Mouse (Mus musculus) forebrain, embryonic 13.5 days (tissue): ENCODE data around the gene Ttll12. TPM values are rescaled to one million over a fixed set of nuclear protein-coding genes. Genes with fewer than 3 reads are reported as not detected.

Experiments used
- ATAC-seq: fragments of 200-750 bp; cut with Nextera tagmentation; 2 replicates; pipeline ENCODE4 v1.8.0; 2017
- H3K27ac ChIP-seq: fragments of 300-500 bp; sonication (generic); 2 replicates; pipeline ENCODE4 v1.5.1; 2015; ENCODE audit warnings: inconsistent platforms, mild to moderate bottlenecking, moderate library complexity
- H3K27me3 ChIP-seq: fragments of 300-500 bp; sonication (generic); 2 replicates; pipeline ENCODE4 v1.6.1; 2015; ENCODE audit warnings: mild to moderate bottlenecking, inconsistent platforms
- H3K36me3 ChIP-seq: fragments of 300-500 bp; sonication (generic); 2 replicates; pipeline ENCODE4 v1.6.1; 2015; ENCODE audit warnings: mild to moderate bottlenecking, inconsistent platforms; ENCODE audit not compliant: poor library complexity, severe bottlenecking
- H3K4me1 ChIP-seq: fragments of 300-500 bp; sonication (generic); 2 replicates; pipeline ENCODE4 v1.6.1; 2015; ENCODE audit warnings: inconsistent platforms
- H3K4me2 ChIP-seq: fragments of 300-500 bp; sonication (generic); 2 replicates; pipeline ENCODE4 v1.6.1; 2015; ENCODE audit warnings: inconsistent platforms, mild to moderate bottlenecking, moderate library complexity
- H3K4me3 ChIP-seq: fragments of 300-500 bp; sonication (generic); 2 replicates; pipeline ENCODE4 v1.5.1; 2015; ENCODE audit warnings: mild to moderate bottlenecking, inconsistent platforms
- H3K9ac ChIP-seq: fragments of 300-500 bp; sonication (generic); 2 replicates; pipeline ENCODE4 v1.6.1; 2015; ENCODE audit warnings: mild to moderate bottlenecking, inconsistent platforms
- H3K9me3 ChIP-seq: fragments of 300-500 bp; sonication (generic); replicated peaks from 2 replicates; pipeline ENCODE4 v1.6.1; 2016; ENCODE audit warnings: inconsistent platforms
- WGBS: fragments of 180-500 bp; shearing (Covaris S2); methylation state at CpG from one replicate; pipeline ENCODE4 v1.1.7; 2015; 5-methylcytosine and 5-hydroxymethylcytosine counted together
- polyA plus RNA-seq: library from polyadenylated mRNA; unstranded; fragments of >200 nt; fragmentation: Nextera tagmentation; extraction: Ambion mirVana; gene quantifications from 2 replicates; pipeline ENCODE4 v1.2.1, GENCODE M21; 2015

Ttll12 gene
- polyA plus RNA-seq, 1 experiment from 2014 or later: 40.7 TPM

DNA sequence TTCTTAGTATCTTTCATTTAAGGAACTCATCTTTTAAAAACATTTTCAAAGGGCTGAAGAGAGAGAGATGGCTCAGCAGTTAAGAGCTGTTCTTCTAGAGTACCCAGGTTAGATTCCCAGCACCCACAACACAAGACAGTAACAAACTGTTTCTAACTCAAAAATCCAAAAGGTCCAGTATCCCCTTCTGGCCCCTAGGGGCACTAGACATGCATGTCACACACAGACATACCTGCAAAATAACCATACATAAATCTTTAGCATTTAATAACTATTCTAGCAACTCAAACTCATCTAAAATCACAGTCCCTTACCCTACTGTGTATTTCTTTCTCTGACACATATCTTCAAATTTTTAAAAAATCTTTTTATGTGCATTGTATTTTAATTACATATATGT is 41.1 kb downstream of the Ttll12 start:
- peaks cover 15% of the 10 kb centered on the region for H3K4me1 ChIP-seq

DNA sequence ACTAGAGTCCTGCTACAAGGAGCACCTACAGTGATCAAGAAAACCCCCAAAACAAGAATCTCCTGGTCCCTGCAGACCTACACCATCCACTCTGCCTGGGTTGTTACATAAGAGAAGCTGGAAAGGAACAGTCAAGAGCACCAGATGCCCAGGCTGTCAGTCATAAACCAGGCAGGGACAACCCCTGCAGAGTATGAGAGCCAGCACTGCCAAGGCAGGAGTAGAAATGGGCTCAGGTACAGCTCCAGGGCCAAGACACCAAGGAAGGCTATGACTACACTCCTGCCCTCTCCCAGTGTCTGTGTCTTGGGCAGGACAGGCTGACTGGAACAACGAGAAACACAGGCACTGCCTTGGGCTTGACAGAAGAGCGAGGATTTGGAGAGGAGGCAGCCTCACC is 44.8 kb downstream of the Ttll12 start:
- Histone ChIP-seq H3K36me3 (peaks cover 82% of the 10 kb centered on the region), H3K4me3 (no peak overlapping the region), H3K27me3 (no peaks in the 10 kb centered on the region), H3K9me3 (no peaks in the 10 kb centered on the region), H3K27ac (no peak overlapping the region), H3K9ac (no peak overlapping the region), H3K4me1 (peaks cover 10% of the 10 kb centered on the region), H3K4me2 (no peak overlapping the region)
- WGBS: 90% methylated on average over 2 of the region's 2 CpGs
- ATAC-seq: no peak

More for the DNA sequence above, 41.1 kb downstream of the Ttll12 start:
- H3K27me3 ChIP-seq: no peaks in the 10 kb centered on the region
- no peak for ATAC-seq
- no peak overlapping the region for H3K4me3 ChIP-seq
- no peak overlapping the region for H3K27ac ChIP-seq
- H3K9ac ChIP-seq: no peak overlapping the region
- H3K4me2 ChIP-seq: no peak overlapping the region
- no peaks in the 10 kb centered on the region for H3K9me3 ChIP-seq
- peaks cover 45% of the 10 kb centered on the region for H3K36me3 ChIP-seq

DNA sequence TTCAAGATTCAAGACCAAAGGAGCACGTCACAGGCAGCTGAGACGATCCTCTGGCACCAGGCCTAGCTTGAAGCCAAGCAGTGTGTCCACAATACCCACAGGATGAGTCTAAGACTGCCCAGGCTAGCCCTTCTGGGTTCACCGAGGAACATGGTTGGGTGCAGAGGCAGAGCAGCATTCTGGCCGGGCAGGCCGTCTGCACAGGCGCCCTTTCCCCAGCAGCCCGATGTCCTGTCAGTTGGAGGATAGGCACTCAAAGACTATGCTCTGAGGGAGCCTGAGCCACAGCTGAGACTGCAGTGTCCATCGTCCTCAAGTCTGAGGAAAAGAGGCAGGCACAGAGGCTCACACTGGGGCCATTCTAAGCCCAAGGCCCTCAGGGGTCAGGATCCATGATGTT is 47.8 kb downstream of the Ttll12 start:
- WGBS: 95% methylated on average over 8 of the region's 8 CpGs
- Histone ChIP-seq H3K36me3 (peaks cover 71% of the 10 kb centered on the region), H3K4me3 (no peak overlapping the region)

GRCm38 (mm10) chr15:83546029-83546428 is 48.9 kb downstream of the Ttll12 start:
- H3K9ac ChIP-seq: no peak overlapping the region
- H3K27ac ChIP-seq: no peak overlapping the region
- WGBS: 97% methylated on average over 7 of the region's 7 CpGs
- no peaks in the 10 kb centered on the region for H3K27me3 ChIP-seq
- no peaks in the 10 kb centered on the region for H3K4me1 ChIP-seq
- no peak overlapping the region for H3K4me2 ChIP-seq
- H3K9me3 ChIP-seq: no peaks in the 10 kb centered on the region
- peaks cover 60% of the 10 kb centered on the region for H3K36me3 ChIP-seq
- no peak overlapping the region for H3K4me3 ChIP-seq
- no peak for ATAC-seq

More for the DNA sequence above, 47.8 kb downstream of the Ttll12 start:
- H3K4me2 ChIP-seq: no peak overlapping the region
- no peak overlapping the region for H3K27ac ChIP-seq
- no peaks in the 10 kb centered on the region for H3K27me3 ChIP-seq
- H3K9me3 ChIP-seq: no peaks in the 10 kb centered on the region
- no peaks in the 10 kb centered on the region for H3K4me1 ChIP-seq
- ATAC-seq: no peak
- H3K9ac ChIP-seq: no peak overlapping the region

DNA sequence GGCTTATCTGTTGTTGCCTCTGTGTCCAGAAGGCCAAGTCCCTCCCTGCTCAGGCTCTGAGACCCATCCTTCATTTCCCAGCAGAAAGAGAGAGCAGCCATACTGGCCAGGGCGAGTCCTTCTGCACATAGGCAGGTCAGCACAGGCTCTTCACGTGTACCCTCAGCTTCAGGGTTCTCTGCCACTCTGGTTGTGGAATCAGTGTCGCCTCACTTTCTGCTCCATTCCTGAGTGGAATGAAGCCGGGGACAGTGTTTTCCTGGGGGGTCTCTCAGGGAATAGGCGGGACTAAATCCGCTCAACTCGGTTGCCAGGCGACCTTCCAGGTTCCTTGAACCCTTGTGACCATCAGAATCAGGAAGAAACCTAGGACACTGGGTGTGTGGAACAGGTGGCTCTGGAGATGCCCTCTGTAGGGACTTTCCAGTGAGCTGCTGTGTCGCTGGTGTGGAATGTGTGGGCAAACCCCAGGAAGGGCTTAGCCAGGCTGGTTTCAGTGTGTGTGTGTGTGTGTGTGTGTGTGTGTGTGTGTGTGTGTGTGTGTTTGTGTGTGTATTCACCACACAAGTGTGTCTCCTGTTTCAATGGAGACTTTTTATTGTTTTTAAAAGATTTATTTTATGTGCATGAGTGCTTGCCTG is 53.2 kb downstream of the Ttll12 start:
- H3K27me3 ChIP-seq: no peaks in the 10 kb centered on the region
- WGBS: 80% methylated on average over 9 of the region's 9 CpGs
- H3K9ac ChIP-seq: no peak overlapping the region
- H3K4me2 ChIP-seq: no peak overlapping the region
- H3K9me3 ChIP-seq: no peaks in the 10 kb centered on the region
- H3K36me3 ChIP-seq: peaks cover 18% of the 10 kb centered on the region
- H3K4me1 ChIP-seq: no peaks in the 10 kb centered on the region
- H3K4me3 ChIP-seq: no peak overlapping the region
- H3K27ac ChIP-seq: no peak overlapping the region
- ATAC-seq: no peak

DNA sequence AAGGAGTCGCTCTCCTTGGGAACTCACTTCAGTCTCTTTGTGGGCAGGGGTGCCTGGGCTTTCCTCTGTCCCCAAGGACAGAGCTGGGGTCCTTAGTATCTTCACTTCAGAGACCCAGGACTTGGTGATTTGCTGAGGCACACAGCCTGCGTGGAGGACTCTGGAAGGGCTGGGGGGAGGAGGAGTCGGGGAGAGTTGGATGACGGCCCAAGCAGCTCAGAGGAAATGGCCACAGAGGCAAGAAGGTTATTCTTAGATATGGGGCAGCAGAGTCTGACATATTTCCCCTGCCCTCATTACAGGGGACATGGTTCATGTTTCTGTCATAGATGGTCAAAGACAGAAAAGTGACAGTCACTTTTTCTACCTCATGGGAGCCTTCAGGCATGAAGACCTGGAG is 55.1 kb downstream of the Ttll12 start:
- Histone ChIP-seq H3K27ac (no peak overlapping the region), H3K4me2 (no peak overlapping the region), H3K9ac (no peak overlapping the region), H3K27me3 (no peaks in the 10 kb centered on the region), H3K4me3 (no peak overlapping the region), H3K4me1 (no peaks in the 10 kb centered on the region), H3K9me3 (no peaks in the 10 kb centered on the region), H3K36me3 (no peaks in the 10 kb centered on the region)
- ATAC-seq: no peak
- WGBS: 73% methylated on average over 4 of the region's 4 CpGs

DNA sequence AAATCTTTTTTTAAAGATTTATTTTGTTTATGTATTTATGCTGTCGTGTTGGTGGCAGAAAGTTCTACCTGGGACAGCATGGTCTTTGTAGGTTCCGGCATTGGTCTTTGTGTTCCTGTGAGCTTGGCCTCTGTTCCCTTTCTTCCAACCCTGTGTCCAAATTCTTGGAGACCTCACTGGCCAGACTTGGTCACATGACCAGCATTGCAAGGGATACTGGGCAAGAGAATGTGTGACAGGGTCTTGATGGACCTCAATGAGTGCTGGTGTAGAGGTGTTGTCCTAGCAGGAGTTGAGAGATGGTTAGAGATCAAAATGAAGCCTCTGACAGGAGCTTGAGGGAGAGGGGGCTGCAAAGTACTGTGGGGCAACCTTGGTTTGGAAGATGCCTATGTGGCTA is 56.1 kb downstream of the Ttll12 start:
- Histone ChIP-seq H3K27ac (no peak overlapping the region), H3K4me1 (no peaks in the 10 kb centered on the region), H3K4me2 (no peak overlapping the region), H3K9me3 (no peaks in the 10 kb centered on the region), H3K9ac (no peak overlapping the region), H3K4me3 (no peak overlapping the region), H3K27me3 (no peaks in the 10 kb centered on the region), H3K36me3 (no peaks in the 10 kb centered on the region)
- 93% methylated on average over 2 of the region's 2 CpGs for WGBS
- no peak for ATAC-seq

DNA sequence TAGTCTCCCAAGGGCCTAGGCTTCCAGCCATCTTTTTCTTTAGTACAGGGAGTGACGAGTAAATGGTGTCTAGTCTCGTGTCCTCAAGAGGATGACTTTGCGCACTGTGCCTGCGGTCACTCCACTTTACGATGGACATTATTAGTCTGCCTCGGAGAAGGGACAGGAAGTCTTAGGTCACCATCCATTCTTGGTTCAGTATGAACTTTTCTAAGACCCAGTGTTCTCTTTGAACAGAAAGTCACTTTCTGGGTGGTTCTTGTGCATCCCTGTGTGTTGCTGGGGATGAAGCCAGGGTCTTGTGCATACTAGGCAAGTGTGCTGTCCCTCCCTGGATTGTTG is 59.1 kb downstream of the Ttll12 start:
- WGBS: 88% methylated on average over 6 of the region's 6 CpGs
- no peaks in the 10 kb centered on the region for H3K4me1 ChIP-seq
- H3K27me3 ChIP-seq: no peaks in the 10 kb centered on the region
- no peaks in the 10 kb centered on the region for H3K9me3 ChIP-seq
- H3K4me2 ChIP-seq: no peak overlapping the region
- H3K9ac ChIP-seq: no peak overlapping the region
- no peak overlapping the region for H3K27ac ChIP-seq
- H3K4me3 ChIP-seq: no peak overlapping the region
- H3K36me3 ChIP-seq: no peaks in the 10 kb centered on the region
- ATAC-seq: no peak

- Histone ChIP-seq H3K9ac (no peak overlapping the region), H3K27me3 (no peaks in the 10 kb centered on the region), H3K4me1 (no peaks in the 10 kb centered on the region), H3K4me3 (no peak overlapping the region), H3K9me3 (no peaks in the 10 kb centered on the region), H3K4me2 (no peak overlapping the region), H3K27ac (no peak overlapping the region), H3K36me3 (no peaks in the 10 kb centered on the region)
- 80% methylated on average over 17 of the region's 17 CpGs for WGBS
- no peak for ATAC-seq
Observed at GRCm38 (mm10) chr15:83534960-83535889, 59.7 kb downstream of the Ttll12 start.

GRCm38 (mm10) chr15:83532606-83533005 is 62.4 kb downstream of the Ttll12 start:
- ATAC-seq: no peak
- Histone ChIP-seq H3K4me2 (no peak overlapping the region), H3K4me1 (no peaks in the 10 kb centered on the region), H3K36me3 (no peaks in the 10 kb centered on the region), H3K27me3 (peaks cover 12% of the 10 kb centered on the region), H3K9me3 (no peaks in the 10 kb centered on the region), H3K27ac (no peak overlapping the region), H3K4me3 (no peak overlapping the region), H3K9ac (no peak overlapping the region)
- 81% methylated on average over 7 of the region's 7 CpGs for WGBS

DNA sequence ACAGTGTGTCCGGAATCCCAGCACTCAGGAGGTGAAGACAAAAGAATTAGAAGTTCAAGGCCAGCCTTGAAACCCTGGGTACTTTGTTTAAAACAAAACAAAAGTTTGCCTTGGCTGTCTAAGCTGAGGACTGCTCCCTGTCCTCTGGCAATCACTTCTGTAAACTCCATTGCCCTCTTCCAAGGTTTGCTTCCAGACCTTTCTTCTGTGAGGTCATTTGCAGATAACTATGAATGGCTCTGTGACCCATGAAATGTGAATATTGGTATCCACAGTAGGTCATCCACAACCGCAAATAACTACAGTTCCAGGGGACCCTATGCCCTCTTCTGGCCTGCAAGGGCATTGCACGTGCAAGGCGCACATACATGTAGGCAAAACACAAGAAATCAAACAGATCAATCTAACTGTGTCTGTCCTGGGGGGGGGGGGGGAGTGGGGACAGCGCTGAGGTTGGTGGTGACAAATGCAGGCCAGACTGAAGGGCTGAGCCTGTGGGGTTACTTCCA is 62.9 kb downstream of the Ttll12 start:
- no peak for ATAC-seq
- Histone ChIP-seq H3K36me3 (no peaks in the 10 kb centered on the region), H3K4me3 (no peak overlapping the region), H3K27ac (no peak overlapping the region), H3K27me3 (peaks cover 18% of the 10 kb centered on the region), H3K4me2 (no peak overlapping the region), H3K9me3 (no peaks in the 10 kb centered on the region), H3K4me1 (peaks cover 4% of the 10 kb centered on the region), H3K9ac (no peak overlapping the region)
- 87% methylated on average over 5 of the region's 5 CpGs for WGBS

GRCm38 (mm10) chr15:83530688-83531087 is 64.3 kb downstream of the Ttll12 start:
- H3K27me3 ChIP-seq: peaks cover 30% of the 10 kb centered on the region
- H3K9me3 ChIP-seq: no peaks in the 10 kb centered on the region
- H3K4me1 ChIP-seq: peaks cover 15% of the 10 kb centered on the region
- no peak for ATAC-seq
- WGBS: 80% methylated on average over 6 of the region's 6 CpGs
- H3K27ac ChIP-seq: no peak overlapping the region
- no peaks in the 10 kb centered on the region for H3K36me3 ChIP-seq
- no peak overlapping the region for H3K4me3 ChIP-seq
- no peak overlapping the region for H3K9ac ChIP-seq
- H3K4me2 ChIP-seq: no peak overlapping the region
